Mouse (Mus musculus): Measurements from ENCODE around the gene Ank3. TPM values are rescaled to one million over a fixed set of nuclear protein-coding genes. Genes with fewer than 3 reads are reported as not detected.

Ank3 gene
- polyA plus RNA-seq, 1 experiment from 2014 or later = 34.9 TPM

DNA sequence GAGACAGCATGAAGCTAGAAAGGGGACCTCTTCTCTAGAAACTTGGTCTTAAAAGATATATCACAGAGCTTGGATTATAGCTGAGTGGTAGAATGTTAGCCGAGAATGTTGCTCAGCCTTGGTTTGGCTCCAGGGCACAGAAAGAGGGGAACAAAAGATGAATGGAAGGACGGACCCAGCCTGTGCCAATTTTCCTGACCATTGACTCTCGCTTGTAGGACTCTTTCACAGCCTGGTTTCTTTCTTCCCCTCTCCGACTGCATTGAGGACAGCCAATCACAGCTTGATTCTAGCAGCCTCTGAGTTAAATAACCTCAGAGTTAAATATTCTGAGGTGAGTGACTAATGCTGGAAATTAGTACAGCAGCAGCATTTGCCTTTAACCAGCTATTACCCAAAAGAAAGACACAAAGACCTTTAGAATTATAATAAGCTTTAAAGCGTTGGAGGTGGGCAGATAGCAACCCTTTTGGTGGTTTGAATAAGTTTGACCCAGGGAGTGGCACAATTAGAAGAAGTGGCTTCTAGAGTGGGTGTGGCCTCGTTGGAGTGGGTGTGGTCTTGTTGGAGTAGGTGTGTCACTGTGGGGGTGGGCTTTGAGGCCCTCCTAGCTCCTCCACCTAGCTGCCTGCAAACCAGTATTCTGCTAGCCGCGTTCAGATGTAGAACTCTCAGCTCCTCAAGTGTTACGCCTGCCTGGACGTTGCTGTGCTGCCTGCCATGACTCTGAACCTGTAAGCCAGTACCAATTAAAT lies 24.6 kb upstream of the Ank3 start:
- H3K27me3 ChIP-seq (ENCODE audit: low read depth, poor library complexity, severe bottlenecking) = no peaks in the 10 kb centered on the region
- 70% methylated on average over 10 of the region's 10 CpGs for WGBS
- H3K4me3 ChIP-seq = no peak overlapping the region
- DNase-seq (ENCODE audit: low spot score) = no peak
- H3K4me1 ChIP-seq = no peaks in the 10 kb centered on the region
- H3K9me3 ChIP-seq (replicated peaks) = no peaks in the 10 kb centered on the region
- no peaks in the 10 kb centered on the region for H3K36me3 ChIP-seq
- H3K27ac ChIP-seq (replicated peaks) = no peak overlapping the region

DNA sequence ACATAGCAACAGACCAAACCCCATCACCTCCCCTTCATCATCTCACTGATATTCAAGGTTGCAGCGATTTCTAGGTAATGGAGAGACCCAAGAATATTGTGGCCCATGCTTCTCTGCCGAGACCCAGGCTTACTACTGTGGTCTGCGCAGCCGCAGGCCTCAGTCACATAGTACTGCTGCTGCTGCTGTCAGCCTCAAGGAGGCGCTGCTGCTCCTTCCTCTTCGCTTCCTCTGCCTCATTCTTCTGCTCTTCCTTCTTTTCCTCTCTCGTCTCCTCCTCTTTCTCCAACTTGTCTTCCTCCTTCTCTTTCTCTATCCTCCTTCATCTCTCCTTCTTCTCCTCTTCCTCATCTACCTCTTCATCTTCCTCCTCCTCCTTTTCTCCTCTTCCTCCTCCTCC lies 23.4 kb upstream of the Ank3 start:
- WGBS = 52% methylated on average over 7 of the region's 7 CpGs

DNA sequence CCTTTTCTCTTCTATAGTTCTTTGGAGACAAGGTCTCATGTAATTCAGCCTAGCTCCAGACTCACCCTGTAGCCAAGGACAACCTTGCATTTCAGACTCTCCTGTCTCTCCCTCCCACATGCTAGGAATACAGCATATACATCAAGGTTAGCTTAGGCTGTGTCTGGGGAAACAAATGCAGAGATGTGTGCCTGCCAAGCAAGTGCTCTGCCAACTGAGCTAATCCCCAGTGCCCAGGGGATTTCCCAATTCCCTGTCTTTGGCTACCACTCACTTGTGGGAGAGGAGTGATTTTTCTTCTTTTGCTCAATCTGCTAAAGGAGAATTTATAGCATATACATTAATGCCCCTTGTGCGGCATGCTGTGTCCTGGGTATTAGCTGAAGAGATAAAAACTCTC lies 15.4 kb upstream of the Ank3 start:
- peaks cover 4% of the 10 kb centered on the region for H3K4me1 ChIP-seq
- H3K27me3 ChIP-seq (ENCODE audit: low read depth, poor library complexity, severe bottlenecking) = no peaks in the 10 kb centered on the region
- no peak overlapping the region for H3K27ac ChIP-seq (replicated peaks)
- H3K4me3 ChIP-seq = no peak overlapping the region
- no peaks in the 10 kb centered on the region for H3K9me3 ChIP-seq (replicated peaks)
- H3K36me3 ChIP-seq = no peaks in the 10 kb centered on the region
- WGBS = 100% methylated on average over 1 of the region's 1 CpGs
- DNase-seq (ENCODE audit: low spot score) = no peak

More for the DNA sequence above, 23.4 kb upstream of the Ank3 start:
- DNase-seq (ENCODE audit: low spot score) = no peak
- Histone ChIP-seq H3K4me1 (no peaks in the 10 kb centered on the region), H3K9me3 (replicated peaks) (no peaks in the 10 kb centered on the region), H3K27ac (replicated peaks) (no peak overlapping the region), H3K36me3 (no peaks in the 10 kb centered on the region), H3K27me3 (ENCODE audit: low read depth, poor library complexity, severe bottlenecking) (no peaks in the 10 kb centered on the region), H3K4me3 (no peak overlapping the region)

DNA sequence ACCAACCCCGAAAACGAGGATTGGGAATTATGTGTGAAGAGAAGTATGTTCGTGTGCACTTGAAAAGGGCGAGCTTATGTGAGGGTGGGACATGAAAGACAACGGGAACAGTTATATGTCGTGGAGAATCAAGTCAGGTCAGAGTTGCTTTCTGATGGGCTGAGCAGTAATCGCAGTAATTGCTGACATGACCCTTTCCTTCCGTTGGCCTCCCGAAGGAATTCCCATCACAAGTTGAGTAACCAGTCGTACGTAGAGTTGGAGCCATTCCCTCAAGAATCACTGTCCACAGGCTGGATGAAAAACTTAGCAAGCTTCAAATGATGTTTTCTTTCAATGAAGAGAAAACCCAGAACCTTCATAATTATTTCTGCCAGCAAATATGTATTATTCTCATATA lies 13.9 kb upstream of the Ank3 start:
- no peak overlapping the region for H3K4me3 ChIP-seq
- WGBS = 87% methylated on average over 11 of the region's 11 CpGs
- DNase-seq (ENCODE audit: low spot score) = no peak
- no peaks in the 10 kb centered on the region for H3K9me3 ChIP-seq (replicated peaks)
- H3K4me1 ChIP-seq = peaks cover 4% of the 10 kb centered on the region
- no peak overlapping the region for H3K27ac ChIP-seq (replicated peaks)
- H3K27me3 ChIP-seq (ENCODE audit: low read depth, poor library complexity, severe bottlenecking) = no peaks in the 10 kb centered on the region
- H3K36me3 ChIP-seq = no peaks in the 10 kb centered on the region

DNA sequence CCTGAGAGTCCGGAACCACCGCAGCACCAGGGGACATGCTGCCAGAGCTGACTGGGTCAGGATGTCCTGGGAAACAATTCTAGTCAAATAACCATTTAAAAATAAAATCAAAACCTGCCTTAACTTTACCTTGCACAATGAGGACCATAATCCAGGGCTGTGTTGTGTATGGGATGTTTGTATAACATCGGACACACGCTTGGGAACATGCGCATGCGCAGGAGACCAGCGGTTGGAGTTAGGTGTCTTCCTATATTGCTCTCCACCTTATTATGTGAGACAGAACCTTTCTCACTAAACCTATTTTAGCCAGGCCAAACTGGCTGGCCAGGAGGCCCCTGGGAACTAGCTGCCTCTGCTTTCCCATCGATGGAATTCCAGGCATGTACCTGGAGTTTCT lies 13.4 kb upstream of the Ank3 start:
- Histone ChIP-seq H3K36me3 (no peaks in the 10 kb centered on the region), H3K27me3 (ENCODE audit: low read depth, poor library complexity, severe bottlenecking) (no peaks in the 10 kb centered on the region), H3K4me1 (peaks cover 4% of the 10 kb centered on the region), H3K4me3 (no peak overlapping the region), H3K9me3 (replicated peaks) (no peaks in the 10 kb centered on the region), H3K27ac (replicated peaks) (no peak overlapping the region)
- no peak for DNase-seq (ENCODE audit: low spot score)
- WGBS = 92% methylated on average over 8 of the region's 8 CpGs

DNA sequence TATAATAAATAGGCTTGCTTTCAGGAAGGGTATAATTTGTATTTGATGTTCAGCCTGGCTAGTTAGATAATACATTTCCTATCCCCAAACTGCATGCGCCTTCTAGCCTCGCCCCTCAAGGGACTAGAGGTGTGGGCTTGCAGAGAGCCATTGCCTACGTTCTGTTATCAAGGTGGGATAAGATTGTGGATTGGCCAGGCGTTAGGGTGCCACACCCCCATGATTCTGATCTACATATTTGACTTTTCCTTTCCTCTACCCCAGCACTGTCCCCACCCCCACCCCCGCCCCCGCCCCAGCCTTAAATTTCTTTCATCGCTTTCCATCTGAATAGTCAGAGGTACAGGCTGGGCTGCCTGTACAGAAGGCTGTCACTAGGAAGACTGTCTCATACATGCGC lies 11.8 kb upstream of the Ank3 start:
- Histone ChIP-seq H3K36me3 (no peaks in the 10 kb centered on the region), H3K27me3 (ENCODE audit: low read depth, poor library complexity, severe bottlenecking) (no peaks in the 10 kb centered on the region), H3K27ac (replicated peaks) (no peak overlapping the region), H3K4me1 (peaks cover 4% of the 10 kb centered on the region), H3K4me3 (no peak overlapping the region), H3K9me3 (replicated peaks) (no peaks in the 10 kb centered on the region)
- no peak for DNase-seq (ENCODE audit: low spot score)
- WGBS = 80% methylated on average over 8 of the region's 8 CpGs

DNA sequence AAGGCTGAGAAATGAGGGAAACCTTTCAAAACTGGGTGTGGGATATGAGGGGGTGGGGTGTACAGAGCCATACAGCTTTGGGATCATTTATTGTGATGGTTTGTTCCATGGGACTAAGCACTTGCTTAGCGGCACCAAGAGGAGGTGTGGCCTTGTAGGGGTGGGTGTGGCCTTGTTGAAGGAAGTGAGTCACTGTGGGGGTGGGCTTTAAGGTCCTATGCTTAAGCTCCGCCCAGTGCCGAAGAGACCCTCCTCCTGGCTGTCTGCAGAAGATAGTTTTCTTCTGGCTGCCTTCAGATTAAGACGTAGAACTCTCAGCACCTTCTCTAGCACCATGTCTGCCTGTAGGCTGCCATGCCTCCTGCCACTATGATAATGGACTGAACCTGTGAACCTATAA lies 9.1 kb upstream of the Ank3 start:
- 89% methylated on average over 4 of the region's 4 CpGs for WGBS
- no peaks in the 10 kb centered on the region for H3K36me3 ChIP-seq
- H3K9me3 ChIP-seq (replicated peaks) = no peaks in the 10 kb centered on the region
- no peak for DNase-seq (ENCODE audit: low spot score)
- H3K4me1 ChIP-seq = no peaks in the 10 kb centered on the region
- peaks cover 1% of the 10 kb centered on the region; the same call in 1 of the 2 replicates for H3K27me3 ChIP-seq (ENCODE audit: low read depth, poor library complexity, severe bottlenecking)
- no peak overlapping the region for H3K27ac ChIP-seq (replicated peaks)
- no peak overlapping the region for H3K4me3 ChIP-seq

DNA sequence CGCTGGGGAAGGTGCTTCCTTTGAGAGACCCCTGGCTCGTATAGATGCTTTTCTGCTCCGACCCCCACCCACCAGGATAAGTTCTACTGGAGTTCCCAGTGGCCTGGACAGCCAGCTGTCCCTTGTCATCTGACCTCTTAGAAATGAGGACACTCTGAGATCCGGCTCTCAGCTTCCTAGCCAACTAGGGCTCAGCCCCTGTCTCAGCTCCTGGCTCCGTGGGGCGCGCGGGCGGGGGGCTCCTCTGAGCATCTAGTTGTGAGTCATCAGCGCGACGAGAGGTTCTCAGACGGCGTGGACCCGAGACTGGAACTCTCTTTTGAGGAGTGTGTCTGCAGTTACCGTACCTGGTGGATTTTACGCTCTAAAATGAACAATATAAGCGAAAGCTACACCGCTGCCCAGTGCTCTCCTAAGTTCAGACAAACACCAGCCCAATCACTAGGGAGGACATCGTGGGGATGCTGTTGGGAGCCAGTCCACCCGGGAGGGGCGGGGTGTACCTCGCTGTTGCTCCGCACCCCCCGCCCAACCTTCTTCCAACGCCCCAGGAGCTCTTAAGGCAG lies 293 bp upstream of the Ank3 start:
- WGBS = under 1% methylated on average over 26 of the region's 26 CpGs

DNA sequence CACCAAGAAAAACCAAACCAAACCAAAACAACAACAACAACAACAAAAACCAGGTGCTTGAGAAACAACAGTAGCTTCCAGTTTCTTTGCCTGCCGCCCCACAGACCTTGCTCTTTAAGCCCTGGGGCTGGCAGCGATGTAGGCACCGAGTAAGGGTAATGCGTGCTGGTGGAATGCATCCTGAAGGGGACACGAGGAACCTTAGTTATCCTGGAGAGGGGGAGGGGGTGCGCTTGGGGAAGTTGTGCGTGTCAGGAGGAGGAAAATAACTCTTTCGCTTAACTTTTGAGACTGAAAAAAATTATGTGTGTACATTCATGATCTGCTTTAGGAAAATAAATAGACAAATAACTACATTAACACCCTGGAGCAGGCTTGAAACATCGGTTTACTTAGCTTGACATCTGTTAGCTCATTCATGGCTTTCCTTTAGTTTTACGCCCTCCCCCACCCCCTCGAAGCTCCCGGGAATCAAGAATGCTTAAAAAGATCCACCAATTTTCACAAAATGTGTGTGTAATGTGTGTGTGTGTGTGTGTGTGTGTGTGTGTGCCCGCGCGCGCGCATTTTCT lies 1.3 kb downstream of the Ank3 start:
- no peak overlapping the region for H3K27ac ChIP-seq (replicated peaks)
- WGBS = 4% methylated on average over 17 of the region's 17 CpGs
- peaks cover 73% of the 10 kb centered on the region for H3K27me3 ChIP-seq (ENCODE audit: low read depth, poor library complexity, severe bottlenecking)
- H3K4me1 ChIP-seq = peaks cover 27% of the 10 kb centered on the region
- no peaks in the 10 kb centered on the region for H3K9me3 ChIP-seq (replicated peaks)
- H3K36me3 ChIP-seq = no peaks in the 10 kb centered on the region
- H3K4me3 ChIP-seq = peak overlapping the region; percentile 79
- DNase-seq (ENCODE audit: low spot score) = peak; percentile 32

More for the DNA sequence above, 293 bp upstream of the Ank3 start:
- H3K9me3 ChIP-seq (replicated peaks) = no peaks in the 10 kb centered on the region
- no peaks in the 10 kb centered on the region for H3K36me3 ChIP-seq
- peaks cover 78% of the 10 kb centered on the region for H3K27me3 ChIP-seq (ENCODE audit: low read depth, poor library complexity, severe bottlenecking)
- no peak overlapping the region for H3K27ac ChIP-seq (replicated peaks)
- H3K4me3 ChIP-seq = peak overlapping the region; percentile 79
- H3K4me1 ChIP-seq = peaks cover 27% of the 10 kb centered on the region
- DNase-seq (ENCODE audit: low spot score) = peak; percentile 41

DNA sequence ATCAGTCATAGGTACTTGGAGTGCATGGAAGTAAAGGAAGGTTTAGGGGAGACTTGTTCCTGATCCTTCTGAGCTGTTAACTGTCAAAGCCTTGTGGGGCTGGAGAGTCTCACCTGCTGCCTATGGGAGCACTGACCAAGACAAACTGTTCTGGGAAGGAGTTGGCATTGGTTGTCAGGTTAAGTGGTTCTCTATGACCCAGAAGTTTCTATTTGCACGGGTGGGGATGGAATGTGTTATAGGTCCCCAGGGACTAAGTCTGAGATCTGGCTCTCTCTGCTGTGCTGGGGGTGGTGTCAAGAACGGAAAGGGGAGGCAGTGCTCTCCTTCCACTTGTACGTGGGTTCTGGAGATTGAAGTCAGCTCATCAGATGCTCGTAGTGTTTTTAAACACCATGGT lies 6.9 kb downstream of the Ank3 start:
- 76% methylated on average over 4 of the region's 4 CpGs for WGBS
- H3K36me3 ChIP-seq = no peaks in the 10 kb centered on the region
- H3K4me3 ChIP-seq = no peak overlapping the region
- H3K4me1 ChIP-seq = peaks cover 4% of the 10 kb centered on the region
- H3K9me3 ChIP-seq (replicated peaks) = no peaks in the 10 kb centered on the region
- no peak for DNase-seq (ENCODE audit: low spot score)
- peaks cover 18% of the 10 kb centered on the region for H3K27me3 ChIP-seq (ENCODE audit: low read depth, poor library complexity, severe bottlenecking)
- H3K27ac ChIP-seq (replicated peaks) = no peak overlapping the region

DNA sequence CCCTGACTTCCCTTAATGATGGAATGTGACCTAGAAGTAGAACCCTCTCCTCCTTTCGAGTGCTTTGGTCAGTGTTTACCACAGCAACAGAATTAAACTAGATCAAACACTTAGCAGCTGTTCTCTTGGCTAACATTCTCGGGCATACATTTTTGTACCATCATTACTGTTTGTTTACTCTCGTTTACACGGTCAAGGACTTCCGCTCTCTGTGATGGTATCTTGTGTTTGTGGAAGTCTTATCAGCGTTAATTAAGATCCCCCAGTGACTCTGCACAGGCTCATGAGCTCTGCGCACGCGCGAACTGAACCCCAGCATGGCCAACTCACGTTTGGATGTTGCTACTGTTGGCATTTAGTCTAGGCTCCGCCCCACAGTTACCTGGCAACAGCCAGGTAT lies 16.3 kb downstream of the Ank3 start:
- WGBS = 71% methylated on average over 12 of the region's 12 CpGs
- Histone ChIP-seq H3K27me3 (ENCODE audit: low read depth, poor library complexity, severe bottlenecking) (no peaks in the 10 kb centered on the region), H3K36me3 (no peaks in the 10 kb centered on the region), H3K27ac (replicated peaks) (no peak overlapping the region), H3K4me1 (no peaks in the 10 kb centered on the region), H3K9me3 (replicated peaks) (no peaks in the 10 kb centered on the region), H3K4me3 (no peak overlapping the region)
- no peak for DNase-seq (ENCODE audit: low spot score)

DNA sequence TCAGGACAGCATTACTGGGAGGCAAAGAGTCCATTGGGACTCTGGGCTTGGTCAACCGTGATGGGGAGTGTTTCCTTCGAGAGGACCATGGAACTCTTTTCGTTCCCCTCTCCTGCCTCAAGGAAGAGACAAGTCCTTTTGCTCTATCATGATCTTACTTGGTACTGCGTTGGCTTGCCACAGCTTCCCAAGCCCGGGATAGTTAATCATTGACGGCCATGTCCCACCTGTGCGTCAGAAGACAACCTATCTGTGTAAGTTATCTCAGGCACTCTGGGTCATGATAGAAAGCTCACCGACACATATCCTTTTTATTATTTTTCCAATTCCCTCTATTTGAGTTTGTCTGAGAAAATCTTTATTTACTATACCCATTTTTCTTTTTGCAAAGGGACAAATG lies 20.1 kb downstream of the Ank3 start:
- Histone ChIP-seq H3K9me3 (replicated peaks) (no peaks in the 10 kb centered on the region), H3K4me1 (no peaks in the 10 kb centered on the region), H3K27ac (replicated peaks) (no peak overlapping the region), H3K36me3 (no peaks in the 10 kb centered on the region), H3K27me3 (ENCODE audit: low read depth, poor library complexity, severe bottlenecking) (no peaks in the 10 kb centered on the region), H3K4me3 (no peak overlapping the region)
- DNase-seq (ENCODE audit: low spot score) = no peak
- WGBS = 90% methylated on average over 8 of the region's 8 CpGs

DNA sequence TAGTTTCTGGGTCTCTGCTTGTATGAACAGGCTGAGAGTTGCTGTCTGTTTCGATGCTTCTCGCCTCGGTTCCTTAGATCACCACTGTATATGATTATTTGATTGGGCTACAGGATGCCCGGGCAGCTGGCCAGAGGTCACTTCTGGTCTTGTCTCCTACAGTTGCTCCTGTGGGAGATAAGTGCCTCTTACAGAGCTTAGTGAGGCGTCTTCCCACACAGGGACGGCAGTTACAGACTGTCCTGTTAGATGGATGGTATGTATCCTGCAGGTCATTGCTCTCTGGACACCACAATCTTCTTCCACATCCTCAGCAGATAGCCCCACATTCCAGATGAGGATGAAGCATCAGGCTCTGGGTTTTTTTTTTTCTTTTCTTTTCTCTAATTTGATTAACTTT lies 21.7 kb downstream of the Ank3 start:
- no peaks in the 10 kb centered on the region for H3K9me3 ChIP-seq (replicated peaks)
- no peak overlapping the region for H3K4me3 ChIP-seq
- WGBS = 90% methylated on average over 6 of the region's 6 CpGs
- no peaks in the 10 kb centered on the region for H3K27me3 ChIP-seq (ENCODE audit: low read depth, poor library complexity, severe bottlenecking)
- H3K36me3 ChIP-seq = no peaks in the 10 kb centered on the region
- H3K27ac ChIP-seq (replicated peaks) = no peak overlapping the region
- no peaks in the 10 kb centered on the region for H3K4me1 ChIP-seq
- no peak for DNase-seq (ENCODE audit: low spot score)

All from midbrain, embryonic 10.5 days (tissue).